Comparison of ENCODE assay signal across 14 mouse cellular contexts in the genomic region with DNA sequence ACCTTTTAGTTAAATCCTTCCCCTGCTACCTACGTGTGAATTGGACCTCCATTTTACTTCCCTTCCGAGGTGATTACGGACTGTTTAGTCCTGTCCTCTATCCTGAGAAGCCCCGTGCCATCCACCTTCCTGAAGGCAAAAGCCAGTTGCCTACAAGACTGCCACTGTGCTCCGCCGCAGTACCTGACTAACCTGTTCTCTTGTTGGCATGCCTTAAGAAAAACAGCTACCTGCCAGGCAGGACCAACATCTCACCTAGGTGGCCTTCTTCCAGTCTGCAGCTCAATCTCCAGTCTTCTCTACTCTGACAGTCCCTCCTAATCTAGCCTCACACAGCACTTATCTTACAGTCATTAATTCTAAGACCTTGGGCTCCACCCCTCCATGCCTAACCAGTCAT.
"Had no signal": no experiment of that assay in that cellular context is flagged by ENCODE, and none has a peak within 500 bp of the region (broad histone marks: within the 10 kb centered on the region; RNA-seq: fewer than 3 reads in every experiment).

No protein-coding gene starts in this region.

- H3K9me3 ChIP-seq: intestine, embryonic 15.5 days; limb, embryonic 10.5 days; liver, embryonic 15.5 days; midbrain, embryonic 15.5 days; neural tube, embryonic 12.5 days had no signal

- H3K27ac ChIP-seq: intestine, embryonic 15.5 days; left cerebral cortex, adult 2 months; limb, embryonic 10.5 days; liver, embryonic 15.5 days; macrophage; midbrain, embryonic 15.5 days; neural tube, embryonic 12.5 days had no signal

- H3K27me3 ChIP-seq: intestine, embryonic 15.5 days; liver, embryonic 15.5 days; megakaryocyte, embryonic 14.5 days; midbrain, embryonic 15.5 days; neural tube, embryonic 12.5 days had no signal

- ATAC-seq: intestine, embryonic 15.5 days; midbrain, embryonic 15.5 days had no signal

- H3K9ac ChIP-seq: intestine, embryonic 15.5 days; liver, embryonic 15.5 days; lung, embryonic 14.5 days; midbrain, embryonic 15.5 days; neural tube, embryonic 12.5 days had no signal

- DNase-seq: kidney, adult 2 months; lung, embryonic 14.5 days; thymus, adult 18-20 months; thymus, postnatal 14 days had no signal

- H3K4me3 ChIP-seq: intestine, embryonic 15.5 days; left cerebral cortex, adult 2 months; limb, embryonic 10.5 days; liver, embryonic 15.5 days; megakaryocyte, embryonic 14.5 days; midbrain, embryonic 15.5 days; neural tube, embryonic 12.5 days had no signal

- H3K4me1 ChIP-seq: intestine, embryonic 15.5 days; midbrain, embryonic 15.5 days; neural tube, embryonic 12.5 days had no signal

- H3K36me3 ChIP-seq: midbrain, embryonic 15.5 days; neural tube, embryonic 12.5 days had no signal

- H3K4me2 ChIP-seq: intestine, embryonic 15.5 days; liver, embryonic 11.5 days; liver, embryonic 15.5 days; lung, embryonic 14.5 days; midbrain, embryonic 11.5 days; midbrain, embryonic 15.5 days; neural tube, embryonic 12.5 days had no signal
